Mouse (Mus musculus) olfactory bulb, adult 2 months (tissue): ENCODE measurements around the gene Tbx1.

Experiments used
- CTCF ChIP-seq: fragments of 200-500 bp; IDR thresholded peaks from 2 replicates; pipeline ENCODE4 v1.5.1; 2012; ENCODE audit warnings: low read depth, mild to moderate bottlenecking, low read length, moderate library complexity; ENCODE audit not compliant: insufficient read depth
- POLR2A ChIP-seq: fragments of 200-500 bp; IDR thresholded peaks from 2 replicates; pipeline ENCODE4 v1.6.1; 2012; ENCODE audit warnings: mild to moderate bottlenecking, low read depth, low read length, moderate library complexity; ENCODE audit not compliant: insufficient read depth

GRCm38 (mm10) chr16:18586076-18586905 lies 4.2 kb downstream of the Tbx1 start:
- TF ChIP-seq CTCF (no peak), POLR2A (no peak)
